Mouse (Mus musculus) heart, embryonic 11.5 days (tissue): ENCODE data around the gene Lect2. TPM values are rescaled to one million over a fixed set of nuclear protein-coding genes. Genes with fewer than 3 reads are reported as not detected.

Experiments used
- ATAC-seq: fragments of 200-750 bp; cut with Nextera tagmentation; replicated peaks from 2 replicates; pipeline ENCODE4 v1.8.0; 2017; ENCODE audit warnings: moderate library complexity; ENCODE audit not compliant: insufficient number of reproducible peaks, low FRiP score, low TSS enrichment
- H3K27ac ChIP-seq: fragments of 300-500 bp; sonication (generic); 2 replicates; pipeline ENCODE4 v1.5.1; 2014; ENCODE audit warnings: mild to moderate bottlenecking, low read depth, low read length
- H3K27me3 ChIP-seq: fragments of 300-500 bp; sonication (generic); 2 replicates; pipeline ENCODE4 v1.6.1; 2014; ENCODE audit warnings: mild to moderate bottlenecking, low read length, mixed read lengths; ENCODE audit not compliant: control insufficient read depth, insufficient read depth
- H3K36me3 ChIP-seq: fragments of 300-500 bp; sonication (generic); 2 replicates; pipeline ENCODE4 v1.6.1; 2014; ENCODE audit warnings: mild to moderate bottlenecking, low read length, moderate library complexity, mixed read lengths; ENCODE audit not compliant: control insufficient read depth, insufficient read depth
- H3K4me1 ChIP-seq: fragments of 300-500 bp; sonication (generic); 2 replicates; pipeline ENCODE4 v1.6.1; 2014; ENCODE audit warnings: low read length; ENCODE audit not compliant: control insufficient read depth, insufficient read depth
- H3K4me2 ChIP-seq: fragments of 300-500 bp; sonication (generic); 2 replicates; pipeline ENCODE4 v1.6.1; 2014; ENCODE audit warnings: mild to moderate bottlenecking, moderate library complexity
- H3K4me3 ChIP-seq: fragments of 300-500 bp; sonication (generic); 2 replicates; pipeline ENCODE4 v1.5.1; 2014; ENCODE audit warnings: low read depth, low read length
- H3K9ac ChIP-seq: fragments of 300-500 bp; sonication (generic); 2 replicates; pipeline ENCODE4 v1.6.1; 2014; ENCODE audit warnings: mild to moderate bottlenecking, low read depth, low read length, moderate library complexity
- H3K9me3 ChIP-seq: fragments of 300-500 bp; sonication (generic); replicated peaks from 2 replicates; pipeline ENCODE4 v1.6.1; 2016; ENCODE audit warnings: low read length; ENCODE audit not compliant: control insufficient read depth
- WGBS: fragments of 180-500 bp; shearing (Covaris S2); extraction: QIAGEN DNeasy Blood & Tissue Kit; methylation state at CpG from one replicate; pipeline ENCODE4 v1.1.7; 2014; ENCODE audit not compliant: insufficient replicate concordance; 5-methylcytosine and 5-hydroxymethylcytosine counted together
- polyA plus RNA-seq: library from polyadenylated mRNA; unstranded; fragments of >200 nt; fragmentation: Nextera tagmentation; extraction: Ambion mirVana; gene quantifications from 2 replicates; pipeline ENCODE4 v1.2.1, GENCODE M21; 2014

The Lect2 gene
- polyA plus RNA-seq, 1 experiment from 2014 or later: 1.1 TPM

DNA sequence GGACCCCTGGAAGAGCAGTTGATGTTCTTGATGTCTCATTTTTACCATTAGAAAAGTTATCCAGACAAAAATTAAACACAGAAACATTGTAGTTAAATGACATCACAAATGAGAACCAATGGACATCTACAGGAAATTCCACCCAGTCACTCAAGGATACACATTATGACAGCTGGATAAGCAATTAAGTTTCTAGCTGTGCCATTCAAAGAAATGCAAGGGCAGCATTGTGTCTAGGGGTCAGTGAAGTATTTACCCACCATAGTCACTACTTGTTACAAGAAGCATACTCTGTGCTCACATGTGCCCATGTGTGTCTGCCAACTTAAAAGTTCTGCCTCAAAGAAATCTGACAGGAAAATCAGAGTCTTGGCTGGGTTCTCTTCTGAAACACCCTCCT, 34.7 kb downstream of the Lect2 start:
- Histone ChIP-seq H3K9me3 (no peaks in the 10 kb centered on the region), H3K9ac (no peak overlapping the region), H3K36me3 (no peaks in the 10 kb centered on the region), H3K4me3 (no peak overlapping the region), H3K4me2 (no peak overlapping the region), H3K27ac (no peak overlapping the region), H3K4me1 (no peaks in the 10 kb centered on the region), H3K27me3 (no peaks in the 10 kb centered on the region)
- no peak for ATAC-seq

GRCm38 (mm10) chr13:56509796-56510195, 38.5 kb downstream of the Lect2 start:
- H3K9ac ChIP-seq: no peak overlapping the region

DNA sequence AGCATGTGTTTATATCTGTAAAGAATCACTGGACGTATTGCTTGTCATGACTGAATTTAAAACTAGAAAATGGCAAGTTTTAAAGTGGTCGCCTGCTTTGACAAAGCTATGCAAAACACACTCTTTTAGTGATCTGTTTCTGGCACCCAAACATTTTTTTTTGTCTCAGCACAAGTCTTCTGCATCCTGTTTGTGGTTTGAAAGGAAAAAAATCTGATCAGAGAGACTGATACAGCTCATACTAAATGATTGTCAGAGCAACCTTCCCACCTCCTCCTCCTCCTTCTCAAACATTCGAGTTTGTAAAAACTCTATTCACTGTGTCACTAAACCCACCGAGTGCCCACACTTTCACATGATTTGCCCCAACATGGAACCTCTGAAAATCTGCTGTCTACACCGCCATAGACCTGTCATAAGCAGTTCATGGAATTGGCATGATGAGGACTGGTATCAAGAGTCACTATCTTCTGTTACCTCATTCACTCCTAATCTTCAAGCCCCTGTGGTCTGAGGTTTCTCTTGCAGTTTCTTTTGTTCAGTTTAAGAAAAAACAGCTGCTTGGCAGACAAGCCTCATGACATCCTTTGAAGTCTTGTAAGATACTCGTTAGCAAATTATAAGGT, 41.3 kb downstream of the Lect2 start:
- H3K36me3 ChIP-seq: no peaks in the 10 kb centered on the region
- 77% methylated on average over 6 of the region's 6 CpGs for WGBS
- H3K27me3 ChIP-seq: no peaks in the 10 kb centered on the region
- no peak overlapping the region for H3K4me2 ChIP-seq
- H3K4me1 ChIP-seq: no peaks in the 10 kb centered on the region
- H3K27ac ChIP-seq: no peak overlapping the region
- no peak overlapping the region for H3K9ac ChIP-seq
- ATAC-seq: no peak
- H3K4me3 ChIP-seq: no peak overlapping the region
- no peaks in the 10 kb centered on the region for H3K9me3 ChIP-seq

More at GRCm38 (mm10) chr13:56509796-56510195, 38.5 kb downstream of the Lect2 start:
- Histone ChIP-seq H3K36me3 (no peaks in the 10 kb centered on the region), H3K4me2 (no peak overlapping the region), H3K4me1 (no peaks in the 10 kb centered on the region), H3K27me3 (no peaks in the 10 kb centered on the region), H3K9me3 (no peaks in the 10 kb centered on the region), H3K4me3 (no peak overlapping the region), H3K27ac (no peak overlapping the region)
- ATAC-seq: no peak
- 74% methylated on average over 2 of the region's 2 CpGs for WGBS

DNA sequence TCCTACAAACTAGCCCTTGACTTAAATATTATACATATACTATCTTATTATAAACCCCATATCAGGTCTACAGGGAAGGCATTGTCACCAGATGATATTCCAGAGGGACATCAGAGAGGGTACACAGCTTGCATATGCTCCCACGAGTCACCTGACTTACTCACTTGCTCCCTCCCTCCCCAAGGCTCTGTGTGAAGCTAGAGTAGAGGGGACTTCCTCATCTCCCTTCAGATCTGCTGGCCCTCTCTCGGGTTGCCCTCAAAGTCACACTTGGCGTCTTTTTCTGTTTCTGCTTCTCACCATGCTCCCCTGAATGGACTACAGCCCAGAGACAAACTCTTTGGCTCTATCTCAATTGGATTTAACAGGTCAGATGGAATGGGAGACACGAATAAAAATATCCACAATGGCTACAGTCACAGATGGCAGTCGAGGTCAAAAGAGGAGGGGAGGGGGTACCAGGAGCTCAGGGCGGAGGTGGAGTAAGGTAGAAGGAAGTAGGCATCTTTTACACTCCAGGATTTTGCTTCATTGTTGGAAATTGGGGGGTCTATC, 46.4 kb downstream of the Lect2 start:
- Histone ChIP-seq H3K27me3 (no peaks in the 10 kb centered on the region), H3K4me2 (no peak overlapping the region), H3K27ac (no peak overlapping the region), H3K36me3 (no peaks in the 10 kb centered on the region), H3K4me3 (no peak overlapping the region), H3K9ac (no peak overlapping the region), H3K4me1 (no peaks in the 10 kb centered on the region), H3K9me3 (no peaks in the 10 kb centered on the region)
- WGBS: 54% methylated on average over 6 of the region's 6 CpGs
- no peak for ATAC-seq

GRCm38 (mm10) chr13:56500636-56501035, 47.7 kb downstream of the Lect2 start:
- no peak overlapping the region for H3K4me2 ChIP-seq
- WGBS: 88% methylated on average over 8 of the region's 8 CpGs
- H3K9me3 ChIP-seq: no peaks in the 10 kb centered on the region
- H3K4me1 ChIP-seq: no peaks in the 10 kb centered on the region
- H3K27ac ChIP-seq: no peak overlapping the region
- H3K4me3 ChIP-seq: no peak overlapping the region
- no peaks in the 10 kb centered on the region for H3K36me3 ChIP-seq
- H3K9ac ChIP-seq: no peak overlapping the region
- ATAC-seq: no peak
- H3K27me3 ChIP-seq: no peaks in the 10 kb centered on the region

DNA sequence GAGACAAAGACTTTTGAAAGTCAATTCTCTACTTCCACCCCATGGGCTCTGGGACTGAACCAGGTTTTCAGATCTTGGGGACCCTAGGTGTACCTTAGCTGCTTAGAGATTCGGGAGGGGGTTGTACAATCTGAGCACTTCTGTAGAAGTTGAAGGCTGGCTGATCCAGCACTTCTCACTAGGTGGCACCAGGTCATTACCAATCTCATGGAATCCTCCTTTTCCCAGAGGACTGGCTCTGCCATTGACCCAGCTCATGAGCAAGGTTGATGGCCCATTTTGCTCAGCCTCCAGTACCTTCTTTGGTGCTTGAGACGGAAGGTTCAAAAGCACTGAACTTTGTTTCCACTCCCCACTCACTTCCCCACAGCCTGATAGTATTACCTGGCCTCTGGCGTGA, 48.2 kb downstream of the Lect2 start:
- H3K4me1 ChIP-seq: no peaks in the 10 kb centered on the region
- H3K4me3 ChIP-seq: no peak overlapping the region
- no peaks in the 10 kb centered on the region for H3K27me3 ChIP-seq
- no peaks in the 10 kb centered on the region for H3K36me3 ChIP-seq
- no peak for ATAC-seq
- 60% methylated on average over 3 of the region's 3 CpGs for WGBS
- H3K9me3 ChIP-seq: no peaks in the 10 kb centered on the region
- no peak overlapping the region for H3K4me2 ChIP-seq
- no peak overlapping the region for H3K9ac ChIP-seq
- H3K27ac ChIP-seq: no peak overlapping the region

GRCm38 (mm10) chr13:56494440-56494839, 53.9 kb downstream of the Lect2 start:
- Histone ChIP-seq H3K27ac (no peak overlapping the region), H3K4me1 (no peaks in the 10 kb centered on the region), H3K36me3 (no peaks in the 10 kb centered on the region), H3K27me3 (no peaks in the 10 kb centered on the region), H3K9ac (no peak overlapping the region), H3K4me3 (no peak overlapping the region), H3K9me3 (no peaks in the 10 kb centered on the region), H3K4me2 (no peak overlapping the region)
- 75% methylated on average over 3 of the region's 3 CpGs for WGBS
- no peak for ATAC-seq

Other genes starting within 250 kb of the Lect2 start
- gene Gm3045, start 121.9 kb downstream of the Lect2 start, polyA plus RNA-seq: not detected in 2 replicates
- 0.04 TPM in 1 of 2 replicates, not detected in the other for gene Slc25a48, start 110.1 kb downstream of the Lect2 start, polyA plus RNA-seq
- gene Il9, start 66.3 kb downstream of the Lect2 start, polyA plus RNA-seq: not detected in 2 replicates
- 1.2 and 1.9 TPM in 2 replicates for gene Fbxl21, start 26.0 kb downstream of the Lect2 start, polyA plus RNA-seq
- gene Tgfbi, start 61.0 kb upstream of the Lect2 start, polyA plus RNA-seq: 65.0 and 94.5 TPM in 2 replicates
- gene Smad5, start 154.5 kb upstream of the Lect2 start, polyA plus RNA-seq: 25.7 and 26.3 TPM in 2 replicates
- gene Gm45623, start 205.3 kb upstream of the Lect2 start, polyA plus RNA-seq: 0.84 and 0.89 TPM in 2 replicates